Mouse (Mus musculus): ENCODE results near the gene Stxbp1. TPM values are rescaled to one million over a fixed set of nuclear protein-coding genes. Genes with fewer than 3 reads are reported as not detected.
A peak's percentile ranks its signal among the peaks of the same experiment; 100 is the strongest.

Stxbp1 gene
- polyA plus RNA-seq, 1 experiment from 2014 or later = 22.4 TPM

- peak; percentile 70 for ATAC-seq
- H3K27me3 ChIP-seq (replicated peaks; ENCODE audit: insufficient read depth, low read length) = no peaks in the 10 kb centered on the region
- peaks cover 9% of the 10 kb centered on the region; the same call in 1 of the 2 replicates for H3K4me1 ChIP-seq (ENCODE audit: insufficient read depth, low read depth, low read length)
Observed at GRCm38 (mm10) chr2:32741273-32742172, 105.5 kb downstream of the Stxbp1 start.

GRCm38 (mm10) chr2:32740916-32741272 lies 106.2 kb downstream of the Stxbp1 start, which contains the start of gene 6330409D20Rik:
TSS of gene 6330409D20Rik (minus strand) at chr2:32741016.
- H3K4me3 ChIP-seq (ENCODE audit: low read depth, low read length) = peak within 1 kb of the TSS; percentile 26
- DNase-seq (ENCODE audit: low spot score) = no peak
- WGBS = 18% methylated on average over 11 of the region's 11 CpGs

More at GRCm38 (mm10) chr2:32741273-32742172, 105.5 kb downstream of the Stxbp1 start:
- Histone ChIP-seq H3K27ac (ENCODE audit: low read length) (peak overlapping the region; percentile 1; the same call in 1 of the 2 replicates), H3K9ac (replicated peaks; ENCODE audit: low read depth) (no peak overlapping the region), H3K9me3 (ENCODE audit: low read length) (no peaks in the 10 kb centered on the region), H3K4me3 (ENCODE audit: low read depth, low read length) (peak overlapping the region; percentile 26), H3K36me3 (ENCODE audit: insufficient read depth, low read length) (no peaks in the 10 kb centered on the region), H3K4me2 (replicated peaks; ENCODE audit: low read depth, low read length) (peak overlapping the region; percentile 61)
- WGBS = 18% methylated on average over 46 of the region's 58 CpGs
- peak; percentile 62 for DNase-seq (ENCODE audit: low spot score)
- no peak for TF ChIP-seq CTCF (IDR thresholded peaks at IDR 0.05)
- no peak for TF ChIP-seq EP300 (IDR thresholded peaks at IDR 0.05)

GRCm38 (mm10) chr2:32739311-32739710 lies 107.7 kb downstream of the Stxbp1 start:
- H3K27me3 ChIP-seq (replicated peaks; ENCODE audit: insufficient read depth, low read length) = no peaks in the 10 kb centered on the region
- H3K4me2 ChIP-seq (replicated peaks; ENCODE audit: low read depth, low read length) = no peak overlapping the region
- peaks cover 9% of the 10 kb centered on the region; the same call in 1 of the 2 replicates for H3K4me1 ChIP-seq (ENCODE audit: insufficient read depth, low read depth, low read length)
- H3K4me3 ChIP-seq (ENCODE audit: low read depth, low read length) = no peak overlapping the region
- TF ChIP-seq CTCF (IDR thresholded peaks at IDR 0.05) (no peak), EP300 (IDR thresholded peaks at IDR 0.05) (no peak)
- H3K27ac ChIP-seq (ENCODE audit: low read length) = no peak overlapping the region
- no peak for DNase-seq (ENCODE audit: low spot score)
- no peaks in the 10 kb centered on the region for H3K9me3 ChIP-seq (ENCODE audit: low read length)
- H3K36me3 ChIP-seq (ENCODE audit: insufficient read depth, low read length) = no peaks in the 10 kb centered on the region
- no peak for ATAC-seq
- H3K9ac ChIP-seq (replicated peaks; ENCODE audit: low read depth) = no peak overlapping the region
- 53% methylated on average over 4 of the region's 4 CpGs for WGBS

More at GRCm38 (mm10) chr2:32740916-32741272, 106.2 kb downstream of the Stxbp1 start, which contains the start of gene 6330409D20Rik:
- Histone ChIP-seq H3K9me3 (ENCODE audit: low read length) (no peaks in the 10 kb centered on the region), H3K9ac (replicated peaks; ENCODE audit: low read depth) (no peak within 1 kb of the TSS), H3K36me3 (ENCODE audit: insufficient read depth, low read length) (no peaks in the 10 kb centered on the region), H3K27ac (ENCODE audit: low read length) (peak within 1 kb of the TSS; percentile 1; the same call in 1 of the 2 replicates), H3K4me1 (ENCODE audit: insufficient read depth, low read depth, low read length) (peaks cover 9% of the 10 kb centered on the region; the same call in 1 of the 2 replicates), H3K4me2 (replicated peaks; ENCODE audit: low read depth, low read length) (peak within 1 kb of the TSS; percentile 61), H3K27me3 (replicated peaks; ENCODE audit: insufficient read depth, low read length) (no peaks in the 10 kb centered on the region)
- peak; percentile 0; the same call in 1 of the 2 replicates for ATAC-seq
- no peak for TF ChIP-seq CTCF (IDR thresholded peaks at IDR 0.05)
- no peak for TF ChIP-seq EP300 (IDR thresholded peaks at IDR 0.05)

Other genes with a start within 250 kb of the Stxbp1 start
- 13.4 and 14.4 TPM in 2 replicates for gene St6galnac6, start 247.5 kb downstream of the Stxbp1 start, polyA plus RNA-seq (2015; fragmentation: Nextera tagmentation; extraction: Ambion mirVana)
- 31.7 and 36.3 TPM in 2 replicates for gene Ak1, start 225.5 kb downstream of the Stxbp1 start, polyA plus RNA-seq (2015; fragmentation: Nextera tagmentation; extraction: Ambion mirVana)
- 118 and 130 TPM in 2 replicates for gene Eng, start 200.7 kb downstream of the Stxbp1 start, polyA plus RNA-seq (2015; fragmentation: Nextera tagmentation; extraction: Ambion mirVana)
- gene Fpgs, start 143.1 kb downstream of the Stxbp1 start, polyA plus RNA-seq (2015; fragmentation: Nextera tagmentation; extraction: Ambion mirVana) = 12.6 and 15.6 TPM in 2 replicates
- gene Cdk9, start 134.2 kb downstream of the Stxbp1 start, polyA plus RNA-seq (2015; fragmentation: Nextera tagmentation; extraction: Ambion mirVana) = 62.8 and 68.7 TPM in 2 replicates
- gene Sh2d3c, start 126.2 kb downstream of the Stxbp1 start, polyA plus RNA-seq (2015; fragmentation: Nextera tagmentation; extraction: Ambion mirVana) = 51.8 and 53.5 TPM in 2 replicates
- 0.30 TPM in 2 replicates for gene 6330409D20Rik, start 106.2 kb downstream of the Stxbp1 start, polyA plus RNA-seq (2015; fragmentation: Nextera tagmentation; extraction: Ambion mirVana)
- gene Tor2a, start 90.0 kb downstream of the Stxbp1 start, polyA plus RNA-seq (2015; fragmentation: Nextera tagmentation; extraction: Ambion mirVana) = 60.9 and 63.5 TPM in 2 replicates
- gene Ttc16, start 71.6 kb downstream of the Stxbp1 start, polyA plus RNA-seq (2015; fragmentation: Nextera tagmentation; extraction: Ambion mirVana) = 1.8 and 2.4 TPM in 2 replicates
- gene Ptrh1, start 71.5 kb downstream of the Stxbp1 start, polyA plus RNA-seq (2015; fragmentation: Nextera tagmentation; extraction: Ambion mirVana) = 2.9 and 3.3 TPM in 2 replicates
- 2.2 and 5.2 TPM in 2 replicates for gene Cfap157, start 62.8 kb downstream of the Stxbp1 start, polyA plus RNA-seq (2015; fragmentation: Nextera tagmentation; extraction: Ambion mirVana)
- gene Fam129b, start 28.9 kb upstream of the Stxbp1 start, polyA plus RNA-seq (2015; fragmentation: Nextera tagmentation; extraction: Ambion mirVana) = 121 and 150 TPM in 2 replicates
- 78.4 and 82.5 TPM in 2 replicates for gene Rpl12, start 114.3 kb upstream of the Stxbp1 start, polyA plus RNA-seq (2015; fragmentation: Nextera tagmentation; extraction: Ambion mirVana)
- gene Lrsam1, start 114.4 kb upstream of the Stxbp1 start, polyA plus RNA-seq (2015; fragmentation: Nextera tagmentation; extraction: Ambion mirVana) = 5.8 and 6.3 TPM in 2 replicates
- gene Slc2a8, start 134.8 kb upstream of the Stxbp1 start, polyA plus RNA-seq (2015; fragmentation: Nextera tagmentation; extraction: Ambion mirVana) = 19.5 and 20.1 TPM in 2 replicates